30 mouse cellular contexts compared by ENCODE assay signal in genomic region chr2:129182412-129182811, GRCm38 (mm10). TPM values are rescaled to one million over a fixed set of nuclear protein-coding genes. Genes with fewer than 3 reads are reported as not detected.
DNase-seq lines count a peak whose midpoint lies in the region; ATAC-seq and TF ChIP-seq lines count a peak whose summit lies in the region.
"Had no signal": no experiment of that assay in that cellular context is flagged by ENCODE, and none has a peak within 500 bp of the region (broad histone marks: within the 10 kb centered on the region; RNA-seq: fewer than 3 reads in every experiment).

No protein-coding gene starts in this region.

- H3K9ac ChIP-seq in liver, embryonic 13.5 days = peak overlapping the region; percentile 18; the same call in 1 of the 2 replicates
- H3K9ac ChIP-seq in liver, postnatal 0 days (replicated peaks) = no peak overlapping the region
- H3K9ac ChIP-seq: embryonic facial prominence, embryonic 15.5 days; forebrain, embryonic 13.5 days; heart, embryonic 15.5 days; hindbrain, embryonic 15.5 days; intestine, embryonic 15.5 days; limb, embryonic 15.5 days; midbrain, embryonic 12.5 days; neural tube, embryonic 13.5 days had no signal

- H3K36me3 ChIP-seq in liver, embryonic 13.5 days = no peaks in the 10 kb centered on the region
- H3K36me3 ChIP-seq in liver, postnatal 0 days (replicated peaks; ENCODE audit: insufficient read depth, low read length) = no peaks in the 10 kb centered on the region
- H3K36me3 ChIP-seq: embryonic facial prominence, embryonic 10.5 days; embryonic facial prominence, embryonic 15.5 days; heart, embryonic 15.5 days; hindbrain, embryonic 10.5 days; hindbrain, embryonic 15.5 days; intestine, embryonic 15.5 days; limb, embryonic 10.5 days; limb, embryonic 15.5 days; midbrain, embryonic 12.5 days; neural tube, embryonic 13.5 days had no signal

- no peak for TF ChIP-seq EP300 in liver, postnatal 0 days (IDR thresholded peaks at IDR 0.05; ENCODE audit: low read depth)

- H3K4me3 ChIP-seq in liver, embryonic 13.5 days (replicated peaks) = no peak overlapping the region
- no peak overlapping the region for H3K4me3 ChIP-seq in liver, postnatal 0 days (ENCODE audit: low read depth, low read length)
- H3K4me3 ChIP-seq: embryonic facial prominence, embryonic 10.5 days; embryonic facial prominence, embryonic 15.5 days; forebrain, embryonic 13.5 days; heart, embryonic 15.5 days; hindbrain, embryonic 10.5 days; hindbrain, embryonic 15.5 days; intestine, embryonic 15.5 days; limb, embryonic 10.5 days; limb, embryonic 15.5 days; midbrain, embryonic 12.5 days; neural tube, embryonic 13.5 days had no signal

- H3K4me1 ChIP-seq in liver, embryonic 13.5 days (replicated peaks) = peaks cover 28% of the 10 kb centered on the region
- H3K4me1 ChIP-seq in liver, postnatal 0 days (ENCODE audit: insufficient read depth) = peaks cover 10% of the 10 kb centered on the region
- H3K4me1 ChIP-seq: embryonic facial prominence, embryonic 10.5 days; forebrain, embryonic 13.5 days; hindbrain, embryonic 15.5 days; midbrain, embryonic 12.5 days; neural tube, embryonic 13.5 days had no signal

- DNase-seq in CD4-positive, CD25-positive, alpha-beta regulatory T cell, adult 2 months (ENCODE audit: low read depth, low spot score) = peak; percentile 22
- no peak for DNase-seq in liver, embryonic 13.5 days
- DNase-seq in liver (no peak), MN1 (ENCODE audit: low spot score) (no peak)
- peak; percentile 20 for DNase-seq in CD4-positive helper T cell, adult 2 months (ENCODE audit: low read depth, low spot score)
- no peak for DNase-seq in liver, postnatal 0 days
- no peak for DNase-seq in layer of hippocampus, adult 9-10 months (ENCODE audit: low spot score)
- DNase-seq: adrenal gland, adult 8-10 months; cerebellum, adult 2 months; cerebellum, postnatal 14 days; gastrocnemius, postnatal 10 days; kidney, adult 2 months; kidney, postnatal 4 days; lung, adult 18-20 months; lung, postnatal 10 days; thymus, adult 18-20 months had no signal

- no peaks in the 10 kb centered on the region for H3K9me3 ChIP-seq in liver, embryonic 13.5 days (replicated peaks)
- H3K9me3 ChIP-seq in liver, postnatal 0 days (ENCODE audit: low read length) = no peaks in the 10 kb centered on the region
- H3K9me3 ChIP-seq: embryonic facial prominence, embryonic 10.5 days; embryonic facial prominence, embryonic 15.5 days; forebrain, embryonic 13.5 days; heart, embryonic 15.5 days; hindbrain, embryonic 10.5 days; hindbrain, embryonic 15.5 days; intestine, embryonic 15.5 days; limb, embryonic 10.5 days; limb, embryonic 15.5 days; midbrain, embryonic 12.5 days; neural tube, embryonic 13.5 days had no signal

- ATAC-seq in CD4-positive, CD25-positive, alpha-beta regulatory T cell, adult 4 months = no peak
- no peak for ATAC-seq in liver, embryonic 13.5 days (ENCODE audit: low read depth)
- ATAC-seq in liver, postnatal 0 days = no peak
- ATAC-seq: forebrain, embryonic 13.5 days; intestine, embryonic 15.5 days had no signal

- H3K27ac ChIP-seq in liver, embryonic 13.5 days = peak overlapping the region; percentile 55
- no peak overlapping the region for H3K27ac ChIP-seq in liver, postnatal 0 days (ENCODE audit: low read depth)
- H3K27ac ChIP-seq: embryonic facial prominence, embryonic 10.5 days; embryonic facial prominence, embryonic 15.5 days; forebrain, embryonic 13.5 days; heart, embryonic 15.5 days; hindbrain, embryonic 10.5 days; hindbrain, embryonic 15.5 days; intestine, embryonic 15.5 days; kidney, postnatal 0 days; limb, embryonic 10.5 days; limb, embryonic 15.5 days; midbrain, embryonic 12.5 days; neural tube, embryonic 13.5 days; stomach, postnatal 0 days had no signal

- H3K4me2 ChIP-seq in liver, embryonic 13.5 days = peak overlapping the region; percentile 10; the same call in 1 of the 2 replicates
- H3K4me2 ChIP-seq in liver, postnatal 0 days (ENCODE audit: low read depth, low read length) = 0 out of 2 replicates have a peak overlapping the region, but pooled peaks have one; percentile 5
- H3K4me2 ChIP-seq: embryonic facial prominence, embryonic 15.5 days; forebrain, embryonic 13.5 days; heart, embryonic 15.5 days; hindbrain, embryonic 15.5 days; intestine, embryonic 15.5 days; limb, embryonic 15.5 days; midbrain, embryonic 12.5 days; neural tube, embryonic 13.5 days had no signal

- 90% methylated on average over 1 of the region's 1 CpGs for WGBS in liver, embryonic 13.5 days (ENCODE audit: insufficient replicate concordance)
- 94% methylated on average over 1 of the region's 1 CpGs for WGBS in liver, postnatal 0 days (ENCODE audit: insufficient replicate concordance)

- H3K27me3 ChIP-seq in liver, embryonic 13.5 days = no peaks in the 10 kb centered on the region
- H3K27me3 ChIP-seq in liver, postnatal 0 days (ENCODE audit: insufficient read depth, low read length) = no peaks in the 10 kb centered on the region
- H3K27me3 ChIP-seq: embryonic facial prominence, embryonic 15.5 days; forebrain, embryonic 13.5 days; heart, embryonic 15.5 days; hindbrain, embryonic 15.5 days; intestine, embryonic 15.5 days; limb, embryonic 15.5 days; midbrain, embryonic 12.5 days; neural tube, embryonic 13.5 days had no signal

- no peak for TF ChIP-seq CTCF in liver, postnatal 0 days (IDR thresholded peaks at IDR 0.05; ENCODE audit: low read depth)

RNA-seq across cellular contexts. Expression of gene Slc20a1, which starts 16.2 kb away (rescaled TPM):
- polyA plus RNA-seq in CD4-positive, CD25-positive, alpha-beta regulatory T cell, adult 4 months (2017; shearing (Covaris generic)) = 100 to 1,000 TPM in 1 of 2 experiments, 10 to 100 TPM in 1; 94.7 to 130 TPM
- 48.6 and 55.8 TPM in 2 replicates for polyA plus RNA-seq in liver, embryonic 13.5 days (2015; fragmentation: Nextera tagmentation; extraction: Ambion mirVana)
- 20.2 and 24.9 TPM in 2 replicates for polyA plus RNA-seq in liver, postnatal 0 days (2015; fragmentation: Nextera tagmentation; extraction: Ambion mirVana)

RNA-seq across cellular contexts. Expression of gene Chchd5, which starts 52.9 kb away (rescaled TPM):
- 10 to 100 TPM; 31.0 to 40.3 TPM for polyA plus RNA-seq in CD4-positive, CD25-positive, alpha-beta regulatory T cell, adult 4 months (2017; shearing (Covaris generic))
- 9.6 and 10.9 TPM in 2 replicates for polyA plus RNA-seq in liver, embryonic 13.5 days (2015; fragmentation: Nextera tagmentation; extraction: Ambion mirVana)
- polyA plus RNA-seq in liver, postnatal 0 days (2015; fragmentation: Nextera tagmentation; extraction: Ambion mirVana) = 12.8 and 13.0 TPM in 2 replicates

Comparison
In these comparisons a context has a peak if more than half of its experiments do, and no peak if none do; other contexts are left out.
1. DNase-seq: peak in CD4-positive, CD25-positive, alpha-beta regulatory T cell, adult 2 months (single experiment) and CD4-positive helper T cell, adult 2 months (single experiment); none in liver, embryonic 13.5 days (single experiment), liver (single experiment), liver, postnatal 0 days (single experiment), layer of hippocampus, adult 9-10 months (single experiment) and MN1 (single experiment).